Mouse (Mus musculus): ENCODE results near the gene Hoxa4. TPM values are rescaled to one million over a fixed set of nuclear protein-coding genes. Genes with fewer than 3 reads are reported as not detected.

Hoxa4 gene
- polyA plus RNA-seq, 1 experiment, result 2.4 TPM

- no peak overlapping the region for H3K4me3 ChIP-seq (ENCODE audit: low read depth, low read length)
- 42% methylated on average over 5 of the region's 5 CpGs for WGBS
- TF ChIP-seq CTCF (IDR thresholded peaks at IDR 0.05; ENCODE audit: extremely low read depth, insufficient read length, insufficient replicate concordance, low read depth, low read length) (no peak), POLR2A (IDR thresholded peaks at IDR 0.05; ENCODE audit: low read depth, low read length) (no peak)
- 0 out of 2 replicates have a peak overlapping the region, but pooled peaks have one; percentile 21 for H3K27ac ChIP-seq (ENCODE audit: insufficient read depth, low read depth, low read length)
- peaks cover 9% of the 10 kb centered on the region for H3K4me1 ChIP-seq (ENCODE audit: control insufficient read depth, insufficient read depth, insufficient read length, low read length)
- no peaks in the 10 kb centered on the region for H3K36me3 ChIP-seq (ENCODE audit: control insufficient read depth, insufficient read depth, low read length)
- H3K27me3 ChIP-seq (ENCODE audit: control insufficient read depth, insufficient read depth, low read length), result peaks cover 39% of the 10 kb centered on the region
These were observed 2.4 kb downstream of the Hoxa4 start for GRCm38 (mm10) chr6:52189172-52189591.

- no peak overlapping the region for H3K4me3 ChIP-seq (ENCODE audit: low read depth, low read length)
- TF ChIP-seq POLR2A (IDR thresholded peaks at IDR 0.05; ENCODE audit: low read depth, low read length) (no peak), CTCF (IDR thresholded peaks at IDR 0.05; ENCODE audit: extremely low read depth, insufficient read length, insufficient replicate concordance, low read depth, low read length) (no peak)
These were observed 5.1 kb downstream of the Hoxa4 start for GRCm38 (mm10) chr6:52186500-52186899.

GRCm38 (mm10) chr6:52185834-52186233 is 5.7 kb downstream of the Hoxa4 start:
- H3K27ac ChIP-seq (ENCODE audit: insufficient read depth, low read depth, low read length), result no peak overlapping the region
- peaks cover 12% of the 10 kb centered on the region for H3K4me1 ChIP-seq (ENCODE audit: control insufficient read depth, insufficient read depth, insufficient read length, low read length)
- 61% methylated on average over 3 of the region's 3 CpGs for WGBS
- H3K4me3 ChIP-seq (ENCODE audit: low read depth, low read length), result no peak overlapping the region
- peaks cover 25% of the 10 kb centered on the region for H3K27me3 ChIP-seq (ENCODE audit: control insufficient read depth, insufficient read depth, low read length)
- TF ChIP-seq CTCF (IDR thresholded peaks at IDR 0.05; ENCODE audit: extremely low read depth, insufficient read length, insufficient replicate concordance, low read depth, low read length), result no peak
- no peak for TF ChIP-seq POLR2A (IDR thresholded peaks at IDR 0.05; ENCODE audit: low read depth, low read length)
- no peaks in the 10 kb centered on the region for H3K36me3 ChIP-seq (ENCODE audit: control insufficient read depth, insufficient read depth, low read length)

More at GRCm38 (mm10) chr6:52186500-52186899, 5.1 kb downstream of the Hoxa4 start:
- Histone ChIP-seq H3K36me3 (ENCODE audit: control insufficient read depth, insufficient read depth, low read length) (no peaks in the 10 kb centered on the region), H3K4me1 (ENCODE audit: control insufficient read depth, insufficient read depth, insufficient read length, low read length) (peaks cover 12% of the 10 kb centered on the region), H3K27ac (ENCODE audit: insufficient read depth, low read depth, low read length) (no peak overlapping the region), H3K27me3 (ENCODE audit: control insufficient read depth, insufficient read depth, low read length) (peaks cover 31% of the 10 kb centered on the region)
- WGBS, result 67% methylated on average over 1 of the region's 1 CpGs

- 22% methylated on average over 19 of the region's 19 CpGs for WGBS
- peaks cover 12% of the 10 kb centered on the region for H3K4me1 ChIP-seq (ENCODE audit: control insufficient read depth, insufficient read depth, insufficient read length, low read length)
- H3K4me3 ChIP-seq (ENCODE audit: low read depth, low read length), result peak overlapping the region; percentile 2; the same call in 1 of the 2 replicates
These were observed 6.3 kb downstream of the Hoxa4 start for GRCm38 (mm10) chr6:52185222-52185621.

GRCm38 (mm10) chr6:52184668-52185067 is 6.9 kb downstream of the Hoxa4 start:
- Histone ChIP-seq H3K4me3 (ENCODE audit: low read depth, low read length) (no peak overlapping the region), H3K27me3 (ENCODE audit: control insufficient read depth, insufficient read depth, low read length) (peaks cover 24% of the 10 kb centered on the region), H3K36me3 (ENCODE audit: control insufficient read depth, insufficient read depth, low read length) (no peaks in the 10 kb centered on the region), H3K27ac (ENCODE audit: insufficient read depth, low read depth, low read length) (no peak overlapping the region), H3K4me1 (ENCODE audit: control insufficient read depth, insufficient read depth, insufficient read length, low read length) (peaks cover 12% of the 10 kb centered on the region)
- WGBS, result 38% methylated on average over 6 of the region's 6 CpGs
- no peak for TF ChIP-seq POLR2A (IDR thresholded peaks at IDR 0.05; ENCODE audit: low read depth, low read length)
- no peak for TF ChIP-seq CTCF (IDR thresholded peaks at IDR 0.05; ENCODE audit: extremely low read depth, insufficient read length, insufficient replicate concordance, low read depth, low read length)

More at GRCm38 (mm10) chr6:52185222-52185621, 6.3 kb downstream of the Hoxa4 start:
- H3K27me3 ChIP-seq (ENCODE audit: control insufficient read depth, insufficient read depth, low read length), result peaks cover 24% of the 10 kb centered on the region
- TF ChIP-seq CTCF (IDR thresholded peaks at IDR 0.05; ENCODE audit: extremely low read depth, insufficient read length, insufficient replicate concordance, low read depth, low read length), result no peak
- TF ChIP-seq POLR2A (IDR thresholded peaks at IDR 0.05; ENCODE audit: low read depth, low read length), result no peak; the same call in 1 of the 2 replicates
- no peak overlapping the region for H3K27ac ChIP-seq (ENCODE audit: insufficient read depth, low read depth, low read length)
- no peaks in the 10 kb centered on the region for H3K36me3 ChIP-seq (ENCODE audit: control insufficient read depth, insufficient read depth, low read length)

- Histone ChIP-seq H3K4me1 (ENCODE audit: control insufficient read depth, insufficient read depth, insufficient read length, low read length) (peaks cover 12% of the 10 kb centered on the region), H3K27ac (ENCODE audit: insufficient read depth, low read depth, low read length) (peak overlapping the region; percentile 3; the same call in 1 of the 2 replicates), H3K36me3 (ENCODE audit: control insufficient read depth, insufficient read depth, low read length) (no peaks in the 10 kb centered on the region), H3K27me3 (ENCODE audit: control insufficient read depth, insufficient read depth, low read length) (peaks cover 29% of the 10 kb centered on the region), H3K4me3 (ENCODE audit: low read depth, low read length) (no peak overlapping the region)
- no peak for TF ChIP-seq CTCF (IDR thresholded peaks at IDR 0.05; ENCODE audit: extremely low read depth, insufficient read length, insufficient replicate concordance, low read depth, low read length)
- TF ChIP-seq POLR2A (IDR thresholded peaks at IDR 0.05; ENCODE audit: low read depth, low read length), result no peak
- 15% methylated on average over 10 of the region's 10 CpGs for WGBS
These were observed 8.1 kb downstream of the Hoxa4 start for GRCm38 (mm10) chr6:52183311-52184080.

GRCm38 (mm10) chr6:52182793-52183192 is 8.8 kb downstream of the Hoxa4 start:
- Histone ChIP-seq H3K4me3 (ENCODE audit: low read depth, low read length) (no peak overlapping the region), H3K4me1 (ENCODE audit: control insufficient read depth, insufficient read depth, insufficient read length, low read length) (peaks cover 12% of the 10 kb centered on the region), H3K27me3 (ENCODE audit: control insufficient read depth, insufficient read depth, low read length) (peaks cover 29% of the 10 kb centered on the region), H3K27ac (ENCODE audit: insufficient read depth, low read depth, low read length) (no peak overlapping the region), H3K36me3 (ENCODE audit: control insufficient read depth, insufficient read depth, low read length) (no peaks in the 10 kb centered on the region)
- no peak for TF ChIP-seq POLR2A (IDR thresholded peaks at IDR 0.05; ENCODE audit: low read depth, low read length)
- WGBS, result 29% methylated on average over 1 of the region's 1 CpGs

Data from small intestine, adult 2 months (tissue).